Mouse (Mus musculus): Measurements from ENCODE around the gene Mrpl3. TPM values are rescaled to one million over a fixed set of nuclear protein-coding genes. Genes with fewer than 3 reads are reported as not detected.
"Not testable (repeated sequence)": the region's sequence is repeated elsewhere in the genome, so short reads cannot be mapped to it uniquely, and the experiment has no call there.

The Mrpl3 gene
- polyA plus RNA-seq, 1 experiment from 2014 or later, result 98.6 TPM

DNA sequence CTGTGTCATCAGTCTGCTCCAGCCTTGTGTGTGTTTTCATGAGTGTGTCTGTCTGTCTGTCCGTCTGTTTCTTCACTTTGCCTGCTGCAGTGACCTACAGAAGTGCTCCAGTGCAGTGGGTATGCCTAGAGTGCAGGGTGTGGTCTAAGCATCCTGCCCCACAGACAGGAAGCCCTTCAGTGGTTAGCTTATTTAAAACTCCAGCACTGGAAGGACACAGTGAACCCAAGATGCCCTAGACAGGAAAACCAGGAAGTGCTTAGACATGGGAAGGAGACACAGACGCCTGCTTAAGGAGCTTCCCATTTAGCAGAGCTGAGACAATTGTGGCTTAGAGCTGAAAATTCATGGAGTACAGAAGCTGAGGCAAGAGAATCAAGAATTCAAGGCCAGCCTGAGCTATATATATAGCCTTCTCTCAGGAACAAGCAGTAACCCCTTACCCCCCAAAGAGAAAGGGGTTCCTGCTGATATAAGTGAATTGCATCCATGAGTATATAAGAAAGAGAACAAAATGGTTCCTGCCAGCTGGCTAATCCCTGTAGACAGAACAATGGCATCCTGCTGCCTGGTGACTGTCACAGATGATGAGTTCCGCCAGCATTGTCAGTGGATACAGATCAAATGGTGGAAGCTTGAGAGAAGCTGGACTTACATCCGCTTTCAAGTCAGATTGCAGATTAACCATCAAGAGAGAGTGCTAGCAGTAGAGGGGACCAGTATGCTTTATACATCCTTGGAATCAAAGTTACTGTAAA is 20.1 kb downstream of the Mrpl3 start:
- Histone ChIP-seq H3K36me3 (peaks cover 44% of the 10 kb centered on the region), H3K4me1 (no peaks in the 10 kb centered on the region), H3K27ac (replicated peaks) (no peak overlapping the region), H3K9me3 (no peaks in the 10 kb centered on the region), H3K4me3 (no peak overlapping the region), H3K27me3 (no peaks in the 10 kb centered on the region), H3K4me2 (replicated peaks) (no peak overlapping the region), H3K9ac (replicated peaks) (no peak overlapping the region)
- ATAC-seq (replicated peaks), result no peak
- WGBS, result 52% methylated on average over 4 of the region's 4 CpGs

DNA sequence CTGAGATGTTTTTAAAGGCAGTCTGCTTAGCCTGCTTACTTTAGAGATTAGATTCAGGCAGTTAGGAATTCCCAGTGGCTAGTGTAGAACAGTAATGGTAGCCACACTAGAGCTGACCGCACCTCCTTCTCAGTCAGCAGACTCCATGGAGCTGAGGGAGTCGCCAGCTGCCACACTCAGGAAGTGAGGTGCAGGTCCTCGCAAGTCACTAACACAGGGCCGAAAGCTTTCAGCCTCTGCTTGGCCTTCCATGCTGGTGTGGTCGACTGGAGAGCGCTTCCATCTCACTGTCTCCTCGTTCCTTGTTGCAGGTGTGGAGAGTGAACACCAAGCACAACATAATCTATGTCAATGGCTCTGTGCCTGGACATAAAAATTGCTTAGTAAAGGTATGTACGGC is 21.8 kb downstream of the Mrpl3 start:
- Histone ChIP-seq H3K27me3 (no peaks in the 10 kb centered on the region), H3K4me1 (no peaks in the 10 kb centered on the region), H3K36me3 (peaks cover 44% of the 10 kb centered on the region), H3K27ac (replicated peaks) (no peak overlapping the region), H3K9me3 (no peaks in the 10 kb centered on the region), H3K4me3 (no peak overlapping the region), H3K4me2 (replicated peaks) (no peak overlapping the region), H3K9ac (replicated peaks) (no peak overlapping the region)
- no peak for ATAC-seq (replicated peaks)
- 92% methylated on average over 8 of the region's 8 CpGs for WGBS

DNA sequence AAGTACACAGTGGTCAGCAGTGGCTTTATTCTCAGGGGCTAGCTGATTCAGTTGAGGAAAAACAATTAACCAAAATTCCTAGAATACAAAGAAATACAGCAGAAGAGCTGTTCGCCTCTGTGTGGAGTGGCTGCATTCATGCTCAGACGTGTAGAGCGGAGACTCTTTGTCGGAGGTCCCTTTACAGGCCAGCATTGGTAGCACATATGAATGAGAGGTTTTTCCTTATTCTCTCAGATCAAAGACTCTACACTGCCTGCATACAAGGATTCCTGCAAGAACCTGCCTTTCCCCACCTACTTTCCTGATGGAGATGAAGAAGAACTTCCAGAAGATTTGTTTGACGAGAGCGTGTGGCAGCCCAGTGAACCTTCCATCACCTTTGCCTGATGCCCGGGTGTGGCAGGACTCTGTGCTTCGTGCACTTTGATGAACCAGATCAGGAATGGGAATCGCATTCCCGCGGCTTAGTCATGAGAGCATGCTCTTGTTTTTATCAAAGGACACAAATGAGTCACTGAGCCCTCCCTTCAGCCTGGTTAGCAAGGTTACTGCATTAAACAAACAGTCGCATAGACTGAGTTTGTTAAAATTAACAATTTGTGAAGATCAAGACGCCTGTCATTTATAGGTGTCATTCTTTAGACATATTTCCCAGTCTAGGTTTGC is 23.9 kb downstream of the Mrpl3 start:
- Histone ChIP-seq H3K36me3 (peaks cover 37% of the 10 kb centered on the region), H3K4me3 (no peak overlapping the region), H3K4me2 (replicated peaks) (no peak overlapping the region), H3K4me1 (no peaks in the 10 kb centered on the region), H3K27me3 (no peaks in the 10 kb centered on the region), H3K9me3 (no peaks in the 10 kb centered on the region), H3K27ac (replicated peaks) (no peak overlapping the region), H3K9ac (replicated peaks) (no peak overlapping the region)
- 92% methylated on average over 13 of the region's 13 CpGs for WGBS
- no peak for ATAC-seq (replicated peaks)

DNA sequence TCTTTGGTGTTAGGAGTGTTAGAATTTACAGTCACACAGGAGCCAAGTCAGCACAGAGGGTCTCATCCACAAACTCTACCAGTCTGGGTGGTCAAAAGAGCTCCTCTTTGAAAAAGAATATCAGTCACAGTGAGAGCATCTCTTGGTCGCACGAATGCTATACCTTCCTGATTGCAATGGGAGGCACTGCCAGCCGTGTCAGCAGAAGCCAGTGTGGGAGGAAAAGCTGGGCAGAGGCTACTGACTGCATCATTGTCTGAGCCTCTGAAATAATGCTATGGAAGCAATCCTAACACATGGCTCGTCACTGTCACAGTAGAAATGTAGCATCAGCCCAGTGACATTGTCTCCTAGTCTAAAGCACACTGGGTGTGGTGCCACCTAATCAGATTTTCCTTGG is 25.4 kb downstream of the Mrpl3 start:
- Histone ChIP-seq H3K4me1 (no peaks in the 10 kb centered on the region), H3K4me3 (no peak overlapping the region), H3K4me2 (replicated peaks) (no peak overlapping the region), H3K36me3 (peaks cover 29% of the 10 kb centered on the region), H3K9ac (replicated peaks) (no peak overlapping the region), H3K27ac (replicated peaks) (no peak overlapping the region), H3K27me3 (no peaks in the 10 kb centered on the region), H3K9me3 (no peaks in the 10 kb centered on the region)
- no peak for ATAC-seq (replicated peaks)
- 90% methylated on average over 4 of the region's 4 CpGs for WGBS

DNA sequence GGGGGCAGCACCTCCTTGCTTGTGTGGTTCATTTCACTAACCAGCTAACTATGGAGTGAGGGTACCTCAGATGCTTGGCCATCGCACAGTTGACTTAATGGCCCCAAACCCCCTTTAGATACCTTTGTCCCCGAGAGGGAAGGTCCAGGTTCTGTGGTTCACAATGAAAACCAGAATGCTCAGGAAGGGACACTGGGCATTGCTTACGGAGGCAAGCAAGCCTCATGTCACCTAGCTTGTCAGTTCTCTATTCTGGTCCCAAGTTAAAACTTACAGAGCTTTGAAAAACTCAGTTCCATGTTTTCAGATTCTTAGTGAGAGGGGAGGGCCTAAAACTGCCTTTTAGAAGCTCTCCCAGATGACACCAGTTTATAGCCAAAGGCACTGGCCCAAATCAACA is 27.2 kb downstream of the Mrpl3 start:
- Histone ChIP-seq H3K27ac (replicated peaks) (no peak overlapping the region), H3K4me1 (no peaks in the 10 kb centered on the region), H3K4me2 (replicated peaks) (no peak overlapping the region), H3K4me3 (no peak overlapping the region), H3K27me3 (no peaks in the 10 kb centered on the region), H3K36me3 (peaks cover 17% of the 10 kb centered on the region), H3K9ac (replicated peaks) (no peak overlapping the region), H3K9me3 (no peaks in the 10 kb centered on the region)
- no peak for ATAC-seq (replicated peaks)
- 92% methylated on average over 3 of the region's 3 CpGs for WGBS

DNA sequence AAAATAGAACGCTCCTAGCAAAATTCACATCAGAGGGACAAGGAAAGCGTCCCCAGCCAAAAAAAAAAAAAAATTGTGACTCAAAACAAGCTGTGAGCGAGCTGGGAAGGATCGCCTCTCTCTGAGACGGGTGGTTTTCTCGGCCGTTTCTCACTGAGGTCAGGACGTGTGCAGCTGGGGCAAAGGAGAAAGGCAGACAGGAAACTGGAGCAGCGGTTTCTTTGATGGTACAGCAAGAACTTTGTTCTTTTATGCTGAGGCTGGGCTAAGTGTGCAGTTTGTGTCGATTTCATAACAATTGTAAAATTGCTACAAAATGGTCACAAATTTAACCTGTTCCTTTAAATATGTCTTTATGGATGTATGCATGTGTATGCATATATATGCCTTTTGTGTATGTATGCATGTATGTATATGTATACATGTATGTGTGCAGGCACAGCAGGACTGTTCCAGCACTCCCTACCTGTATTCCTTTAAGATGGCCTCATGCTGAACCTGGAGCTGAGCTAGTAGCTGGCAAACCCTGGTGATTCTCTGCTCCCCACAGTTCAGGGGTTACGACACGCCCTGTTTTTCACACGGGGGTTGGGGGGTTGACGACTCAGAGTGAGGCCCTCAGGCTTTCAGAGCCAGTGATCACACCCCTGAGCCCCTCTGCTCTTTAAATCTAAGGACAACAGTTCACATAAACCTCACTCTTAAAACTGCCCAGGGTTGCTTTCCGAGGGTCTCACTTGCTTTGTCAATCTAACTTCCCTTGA is 48.0 kb downstream of the Mrpl3 start:
- Histone ChIP-seq H3K9me3 (no peaks in the 10 kb centered on the region), H3K27me3 (no peaks in the 10 kb centered on the region), H3K9ac (replicated peaks) (no peak overlapping the region), H3K4me1 (no peaks in the 10 kb centered on the region), H3K4me2 (replicated peaks) (no peak overlapping the region), H3K4me3 (no peak overlapping the region), H3K27ac (replicated peaks) (no peak overlapping the region), H3K36me3 (no peaks in the 10 kb centered on the region)
- 77% methylated on average over 15 of the region's 15 CpGs for WGBS
- ATAC-seq (replicated peaks), result no peak

DNA sequence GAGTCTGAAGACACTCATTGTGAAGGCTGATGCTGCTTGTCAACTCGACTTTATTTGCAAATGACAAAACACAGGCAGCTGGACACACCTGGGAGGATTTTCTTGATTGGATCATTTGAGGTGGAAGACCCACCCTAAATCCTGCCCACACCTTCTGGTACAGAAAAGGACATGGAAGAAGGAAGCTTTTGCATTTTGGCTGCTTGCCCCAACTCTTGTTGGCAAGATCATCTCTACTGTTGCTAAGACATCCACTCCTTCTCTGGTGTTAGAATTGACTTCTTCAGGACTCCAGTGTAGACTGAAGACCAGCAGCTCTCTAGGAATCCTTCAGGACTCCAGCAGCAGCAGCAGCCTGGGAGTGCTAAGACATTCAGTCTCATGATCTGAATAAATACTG is 48.9 kb downstream of the Mrpl3 start:
- Histone ChIP-seq H3K4me1 (no peaks in the 10 kb centered on the region), H3K27me3 (no peaks in the 10 kb centered on the region), H3K4me2 (replicated peaks) (no peak overlapping the region), H3K9ac (replicated peaks) (no peak overlapping the region), H3K4me3 (no peak overlapping the region), H3K36me3 (no peaks in the 10 kb centered on the region), H3K27ac (replicated peaks) (no peak overlapping the region), H3K9me3 (no peaks in the 10 kb centered on the region)
- WGBS, result 62% methylated on average over 1 of the region's 1 CpGs
- no peak for ATAC-seq (replicated peaks)

DNA sequence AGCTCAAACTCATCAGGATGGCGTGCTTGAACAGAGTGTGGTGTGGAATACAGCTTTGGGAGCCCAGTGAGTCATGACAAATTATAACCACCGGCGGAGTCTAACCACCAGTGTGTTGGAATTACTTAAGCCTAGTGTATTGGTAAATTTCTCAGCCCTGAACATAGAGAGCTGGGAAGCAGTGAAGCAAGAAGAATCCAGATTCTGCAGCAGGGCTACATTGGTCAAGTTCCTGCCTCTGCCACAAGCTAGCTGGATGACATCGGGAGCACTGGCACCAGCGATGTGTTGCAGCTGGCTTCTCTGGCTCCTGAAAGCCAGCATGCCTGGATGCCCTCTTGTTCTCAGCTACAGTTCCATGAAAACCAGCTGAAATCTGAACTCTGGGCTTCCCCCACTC is 50.9 kb downstream of the Mrpl3 start:
- Histone ChIP-seq H3K4me3 (no peak overlapping the region), H3K9me3 (no peaks in the 10 kb centered on the region), H3K4me1 (no peaks in the 10 kb centered on the region), H3K27me3 (no peaks in the 10 kb centered on the region), H3K4me2 (replicated peaks) (no peak overlapping the region), H3K27ac (replicated peaks) (no peak overlapping the region), H3K9ac (replicated peaks) (no peak overlapping the region), H3K36me3 (no peaks in the 10 kb centered on the region)
- ATAC-seq (replicated peaks), result no peak
- 83% methylated on average over 5 of the region's 5 CpGs for WGBS

DNA sequence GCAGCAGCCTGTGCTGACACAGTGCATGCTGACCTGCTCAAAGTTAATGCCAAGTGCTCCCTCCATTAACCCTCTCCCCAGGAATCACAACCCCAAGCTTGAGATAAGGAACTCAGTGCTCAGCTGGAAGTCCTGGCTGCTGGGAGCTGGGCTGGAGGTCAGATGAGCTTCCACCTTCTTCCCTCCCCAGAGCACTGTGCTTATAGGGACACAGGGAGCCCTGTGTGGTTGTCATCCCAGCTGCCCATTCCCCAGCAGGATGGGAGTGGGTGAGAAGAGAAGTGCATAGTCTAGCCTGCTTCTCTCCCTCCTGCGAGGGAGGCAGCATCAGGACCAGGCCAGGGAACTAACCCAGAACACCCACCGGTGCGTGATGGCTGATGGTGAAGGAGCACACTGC is 72.2 kb downstream of the Mrpl3 start:
- H3K9me3 ChIP-seq; H3K27me3 ChIP-seq; H3K4me3 ChIP-seq; H3K9ac ChIP-seq (replicated peaks); H3K36me3 ChIP-seq; H3K27ac ChIP-seq (replicated peaks); H3K4me2 ChIP-seq (replicated peaks); ATAC-seq (replicated peaks): not testable (repeated sequence)
- peaks cover 11% of the 10 kb centered on the region for H3K4me1 ChIP-seq
- WGBS, result 88% methylated on average over 3 of the region's 3 CpGs

Other genes with a start within 250 kb of the Mrpl3 start
- gene Nudt16, start 78.6 kb downstream of the Mrpl3 start, polyA plus RNA-seq (2015; fragmentation: Nextera tagmentation; extraction: Ambion mirVana), result 28.4 and 33.1 TPM in 2 replicates
- gene 1700080E11Rik, start 91.9 kb downstream of the Mrpl3 start, polyA plus RNA-seq (2015; fragmentation: Nextera tagmentation; extraction: Ambion mirVana), result not detected in 2 replicates